Mouse (Mus musculus) neural tube, embryonic 14.5 days (tissue): Measurements from ENCODE around the gene Gm20741. TPM values are rescaled to one million over a fixed set of nuclear protein-coding genes. Genes with fewer than 3 reads are reported as not detected.

Source experiments
- ATAC-seq: fragments of 200-750 bp; cut with Nextera tagmentation; 2 replicates; pipeline ENCODE4 v1.8.0; 2017; ENCODE audit warnings: low read depth, mild to moderate bottlenecking, moderate TSS enrichment, moderate library complexity
- H3K27ac ChIP-seq: fragments of 300-500 bp; sonication (generic); 2 replicates; pipeline ENCODE4 v1.5.1; 2014; ENCODE audit warnings: low read depth, mild to moderate bottlenecking, control low read depth, low read length, moderate library complexity, mixed read lengths
- H3K27me3 ChIP-seq: fragments of 300-500 bp; sonication (generic); 2 replicates; pipeline ENCODE4 v1.6.1; 2014; ENCODE audit warnings: low read length; ENCODE audit not compliant: control insufficient read depth, insufficient read depth
- H3K36me3 ChIP-seq: fragments of 300-500 bp; sonication (generic); 2 replicates; pipeline ENCODE4 v1.6.1; 2014; ENCODE audit warnings: low read length, mixed read lengths; ENCODE audit not compliant: control insufficient read depth, insufficient read depth
- H3K4me1 ChIP-seq: fragments of 300-500 bp; sonication (generic); 2 replicates; pipeline ENCODE4 v1.6.1; 2014; ENCODE audit warnings: low read length; ENCODE audit not compliant: control insufficient read depth, insufficient read depth
- H3K4me2 ChIP-seq: fragments of 300-500 bp; sonication (generic); 2 replicates; pipeline ENCODE4 v1.6.1; 2014; ENCODE audit warnings: mild to moderate bottlenecking, low read depth, low read length, control low read depth
- H3K4me3 ChIP-seq: fragments of 300-500 bp; sonication (generic); 2 replicates; pipeline ENCODE4 v1.5.1; 2014; ENCODE audit warnings: low read depth, low read length, control low read depth, mixed read lengths
- H3K9ac ChIP-seq: fragments of 300-500 bp; sonication (generic); replicated peaks from 2 replicates; pipeline ENCODE4 v1.6.1; 2014; ENCODE audit warnings: low read depth, mild to moderate bottlenecking, control low read depth, low read length, mixed read lengths
- H3K9me3 ChIP-seq: fragments of 300-500 bp; sonication (generic); 2 replicates; pipeline ENCODE4 v1.6.1; 2016; ENCODE audit warnings: low read length; ENCODE audit not compliant: control insufficient read depth
- WGBS: fragments of 180-500 bp; shearing (Covaris S2); extraction: QIAGEN DNeasy Blood & Tissue Kit; methylation state at CpG from one replicate; pipeline ENCODE4 v1.1.7; 2014; 5-methylcytosine and 5-hydroxymethylcytosine counted together
- polyA plus RNA-seq: library from polyadenylated mRNA; unstranded; fragments of >200 nt; fragmentation: Nextera tagmentation; extraction: Ambion mirVana; gene quantifications from 2 replicates; pipeline ENCODE4 v1.2.1, GENCODE M21; 2014

The Gm20741 gene
- polyA plus RNA-seq, 1 experiment from 2014 or later, result not detected

- 83% methylated on average over 5 of the region's 6 CpGs for WGBS
- no peaks in the 10 kb centered on the region for H3K36me3 ChIP-seq
- no peak within 1 kb of the TSS for H3K4me2 ChIP-seq
- no peak for ATAC-seq
- no peaks in the 10 kb centered on the region for H3K27me3 ChIP-seq
- H3K9ac ChIP-seq, result no peak within 1 kb of the TSS
- H3K9me3 ChIP-seq, result no peaks in the 10 kb centered on the region
- H3K4me3 ChIP-seq, result no peak within 1 kb of the TSS
- no peaks in the 10 kb centered on the region for H3K4me1 ChIP-seq
- no peak within 1 kb of the TSS for H3K27ac ChIP-seq
Measured at GRCm38 (mm10) chr16:88777596-88777995, 34.4 kb downstream of the Gm20741 start, which contains the start of gene Gm5965. Gene Gm5965 (plus strand): TSS chr16:88777896.

DNA sequence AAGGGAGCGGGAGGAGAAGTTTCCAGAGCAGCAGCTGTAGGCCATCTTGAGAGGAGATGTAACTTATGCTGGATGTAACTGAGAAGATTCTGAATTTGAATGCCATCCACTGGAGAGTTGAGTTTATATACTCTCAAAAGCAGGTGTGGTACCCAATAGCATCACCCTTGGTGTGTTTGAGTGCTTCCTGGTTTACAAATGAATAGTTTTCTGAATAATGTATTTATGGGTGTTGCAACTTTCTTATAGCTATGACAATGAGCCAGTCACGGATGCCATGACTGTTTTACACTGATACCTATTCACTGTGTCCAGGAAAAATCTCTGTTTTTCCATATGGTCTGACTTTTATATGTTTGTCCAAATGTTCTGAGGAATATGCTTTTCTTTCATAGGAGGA is 37.9 kb downstream of the Gm20741 start, which contains the start of gene 2310057N15Rik:
2310057N15Rik (minus strand) TSS at position 101 of the 400 bp plus-strand sequence.
- no peak within 1 kb of the TSS for H3K27ac ChIP-seq
- 92% methylated on average over 2 of the region's 2 CpGs for WGBS

More for the DNA sequence above, 37.9 kb downstream of the Gm20741 start, which contains the start of gene 2310057N15Rik:
- no peak within 1 kb of the TSS for H3K4me2 ChIP-seq
- no peak for ATAC-seq
- H3K4me1 ChIP-seq, result no peaks in the 10 kb centered on the region
- H3K27me3 ChIP-seq, result no peaks in the 10 kb centered on the region
- H3K4me3 ChIP-seq, result no peak within 1 kb of the TSS
- H3K9me3 ChIP-seq, result no peaks in the 10 kb centered on the region
- no peak within 1 kb of the TSS for H3K9ac ChIP-seq
- no peaks in the 10 kb centered on the region for H3K36me3 ChIP-seq

Other genes with a start within 250 kb of the Gm20741 start
- gene Cldn8, start 249.0 kb downstream of the Gm20741 start, polyA plus RNA-seq, result not detected in 2 replicates
- gene Krtap24-1, start 199.9 kb downstream of the Gm20741 start, polyA plus RNA-seq, result not detected in 2 replicates
- gene 2310079G19Rik, start 184.6 kb downstream of the Gm20741 start, polyA plus RNA-seq, result not detected in 2 replicates
- not detected in 2 replicates for gene Krtap26-1, start 164.4 kb downstream of the Gm20741 start, polyA plus RNA-seq
- not detected in 2 replicates for gene Krtap27-1, start 140.5 kb downstream of the Gm20741 start, polyA plus RNA-seq
- not detected in 2 replicates for gene 2310061N02Rik, start 104.3 kb downstream of the Gm20741 start, polyA plus RNA-seq
- gene Krtap13-1, start 83.4 kb downstream of the Gm20741 start, polyA plus RNA-seq, result not detected in 2 replicates
- not detected in 2 replicates for gene Krtap13, start 60.6 kb downstream of the Gm20741 start, polyA plus RNA-seq
- gene 2310034C09Rik, start 53.4 kb downstream of the Gm20741 start, polyA plus RNA-seq, result not detected in 2 replicates
- not detected in 2 replicates for gene 2310057N15Rik, start 38.0 kb downstream of the Gm20741 start, polyA plus RNA-seq
- gene Gm5965, start 34.3 kb downstream of the Gm20741 start, polyA plus RNA-seq, result not detected in 2 replicates
- not detected in 2 replicates for gene Krtap15, start 8.0 kb upstream of the Gm20741 start, polyA plus RNA-seq
- gene Krtap14, start 13.9 kb upstream of the Gm20741 start, polyA plus RNA-seq, result not detected in 2 replicates
- not detected in 2 replicates for gene Krtap19-1, start 57.2 kb upstream of the Gm20741 start, polyA plus RNA-seq
- not detected in 2 replicates for gene Krtap19-2, start 62.0 kb upstream of the Gm20741 start, polyA plus RNA-seq
- not detected in 2 replicates for gene Krtap19-3, start 65.8 kb upstream of the Gm20741 start, polyA plus RNA-seq
- not detected in 2 replicates for gene Krtap19-4, start 72.9 kb upstream of the Gm20741 start, polyA plus RNA-seq
- not detected in 2 replicates for gene Krtap19-5, start 84.2 kb upstream of the Gm20741 start, polyA plus RNA-seq
- gene Krtap19-9b, start 120.0 kb upstream of the Gm20741 start, polyA plus RNA-seq, result not detected in 2 replicates
- gene Krtap16-3, start 150.7 kb upstream of the Gm20741 start, polyA plus RNA-seq, result not detected in 2 replicates
- not detected in 2 replicates for gene Krtap22-2, start 198.5 kb upstream of the Gm20741 start, polyA plus RNA-seq
- gene Gm10229, start 203.1 kb upstream of the Gm20741 start, polyA plus RNA-seq, result not detected in 2 replicates
- not detected in 2 replicates for gene Krtap6-1, start 219.5 kb upstream of the Gm20741 start, polyA plus RNA-seq
- gene Gm10228, start 229.3 kb upstream of the Gm20741 start, polyA plus RNA-seq, result not detected in 2 replicates
- not detected in 2 replicates for gene Krtap6-5, start 235.7 kb upstream of the Gm20741 start, polyA plus RNA-seq